In genomic region chr12:102756304-102756703, GRCm38 (mm10) we compare ENCODE assay signal across 8 mouse cellular contexts. TPM values are rescaled to one million over a fixed set of nuclear protein-coding genes. Genes with fewer than 3 reads are reported as not detected.
DNase-seq lines count a peak whose midpoint lies in the region; ATAC-seq lines count a peak whose summit lies in the region.

No protein-coding gene starts in this region.

- no peak overlapping the region for H3K27ac ChIP-seq in hindbrain, embryonic 15.5 days (replicated peaks)
- H3K27ac ChIP-seq in lung, embryonic 16.5 days (ENCODE audit: low read length), result no peak overlapping the region

- peak overlapping the region; percentile 89 for H3K4me3 ChIP-seq in hindbrain, embryonic 15.5 days
- peak overlapping the region; percentile 70 for H3K4me3 ChIP-seq in lung, embryonic 16.5 days (ENCODE audit: low read length)

- H3K9me3 ChIP-seq in hindbrain, embryonic 15.5 days, result no peaks in the 10 kb centered on the region
- H3K9me3 ChIP-seq in lung, embryonic 16.5 days (ENCODE audit: control insufficient read depth, low read length), result no peaks in the 10 kb centered on the region

- no peak for ATAC-seq in hindbrain, embryonic 15.5 days (ENCODE audit: low FRiP score, low read depth)
- no peak for ATAC-seq in lung, embryonic 16.5 days (ENCODE audit: low read depth)

- H3K36me3 ChIP-seq in hindbrain, embryonic 15.5 days, result 0 out of 2 replicates have a peak, but pooled peaks cover 3% of the 10 kb centered on the region
- H3K36me3 ChIP-seq in lung, embryonic 16.5 days (ENCODE audit: control insufficient read depth, insufficient read depth, low read length), result no peaks in the 10 kb centered on the region
- no peaks in the 10 kb centered on the region for H3K36me3 ChIP-seq in splenic B cell, adult 2 months (ENCODE audit: control insufficient read depth, insufficient read depth, low read length, poor library complexity, severe bottlenecking)

- peak overlapping the region; percentile 83 for H3K4me2 ChIP-seq in hindbrain, embryonic 15.5 days
- peak overlapping the region; percentile 73 for H3K4me2 ChIP-seq in lung, embryonic 16.5 days (ENCODE audit: low read depth, low read length)

- no peaks in the 10 kb centered on the region for H3K27me3 ChIP-seq in hindbrain, embryonic 15.5 days
- no peaks in the 10 kb centered on the region for H3K27me3 ChIP-seq in lung, embryonic 16.5 days (ENCODE audit: control insufficient read depth, insufficient read depth, low read depth, low read length)
- no peaks in the 10 kb centered on the region for H3K27me3 ChIP-seq in splenic B cell, adult 2 months (ENCODE audit: control insufficient read depth, insufficient read depth, low read length, poor library complexity, severe bottlenecking)

- peak; percentile 56 for DNase-seq in adrenal gland, postnatal 14 days
- no peak for DNase-seq in adrenal gland, postnatal 25 days
- peak; percentile 67 for DNase-seq in A20 (ENCODE audit: low read depth, low spot score)
- peak; percentile 60 to 68 for DNase-seq in cerebellum, postnatal 10 days
- peak; percentile 69 for DNase-seq in splenic B cell, adult 2 months (ENCODE audit: low read depth, low spot score)
- no peak for DNase-seq in layer of hippocampus, postnatal 25 days (ENCODE audit: extremely low spot score in 1 of 2, low spot score in 1 of 2)

- peaks cover 30% of the 10 kb centered on the region for H3K4me1 ChIP-seq in hindbrain, embryonic 15.5 days (replicated peaks)
- peaks cover 16% of the 10 kb centered on the region for H3K4me1 ChIP-seq in lung, embryonic 16.5 days (replicated peaks; ENCODE audit: control insufficient read depth, insufficient read depth, low read length)

- 81% methylated on average over 7 of the region's 7 CpGs for WGBS in hindbrain, embryonic 15.5 days
- 59% methylated on average over 7 of the region's 7 CpGs for WGBS in lung, embryonic 16.5 days

- peak overlapping the region; percentile 62 for H3K9ac ChIP-seq in hindbrain, embryonic 15.5 days
- no peak overlapping the region for H3K9ac ChIP-seq in lung, embryonic 16.5 days (ENCODE audit: low read length)

RNA-seq across cellular contexts. Expression of gene Gm28051, which starts 1.3 kb away (rescaled TPM):
- total RNA-seq in adrenal gland, postnatal 14 days (2021), result not detected in 2 replicates
- not detected in 2 replicates for total RNA-seq in adrenal gland, postnatal 25 days (2021)
- not detected in 2 replicates for polyA plus RNA-seq in hindbrain, embryonic 15.5 days (2015; fragmentation: Nextera tagmentation; extraction: Ambion mirVana)
- not detected in 2 replicates for polyA plus RNA-seq in lung, embryonic 16.5 days (2015; fragmentation: Nextera tagmentation; extraction: Ambion mirVana)
- not detected for total RNA-seq in layer of hippocampus, postnatal 25 days (2021)

RNA-seq across cellular contexts. Expression of gene Gon7, which starts 1.3 kb away (rescaled TPM):
- 15.6 and 16.9 TPM in 2 replicates for total RNA-seq in adrenal gland, postnatal 14 days (2021)
- total RNA-seq in adrenal gland, postnatal 25 days (2021), result 14.7 and 22.7 TPM in 2 replicates
- polyA plus RNA-seq in hindbrain, embryonic 15.5 days (2015; fragmentation: Nextera tagmentation; extraction: Ambion mirVana), result 42.8 and 45.0 TPM in 2 replicates
- polyA plus RNA-seq in lung, embryonic 16.5 days (2015; fragmentation: Nextera tagmentation; extraction: Ambion mirVana), result 26.4 and 26.9 TPM in 2 replicates
- 10 to 100 TPM; 13.6 to 15.7 TPM for total RNA-seq in layer of hippocampus, postnatal 25 days (2021)

RNA-seq across cellular contexts. Expression of gene Ubr7, which starts 1.5 kb away (rescaled TPM):
- total RNA-seq in adrenal gland, postnatal 14 days (2021), result 32.4 and 36.4 TPM in 2 replicates
- total RNA-seq in adrenal gland, postnatal 25 days (2021), result 34.5 and 36.1 TPM in 2 replicates
- 35.8 and 36.3 TPM in 2 replicates for polyA plus RNA-seq in hindbrain, embryonic 15.5 days (2015; fragmentation: Nextera tagmentation; extraction: Ambion mirVana)
- 40.7 and 41.1 TPM in 2 replicates for polyA plus RNA-seq in lung, embryonic 16.5 days (2015; fragmentation: Nextera tagmentation; extraction: Ambion mirVana)
- total RNA-seq in layer of hippocampus, postnatal 25 days (2021), result 10 to 100 TPM; 31.0 to 33.6 TPM

RNA-seq across cellular contexts. Expression of gene Gm20604, which starts 2.2 kb away (rescaled TPM):
- total RNA-seq in adrenal gland, postnatal 14 days (2021), result 6.6 and 7.0 TPM in 2 replicates
- total RNA-seq in adrenal gland, postnatal 25 days (2021), result 6.3 and 6.4 TPM in 2 replicates
- 44.5 and 46.7 TPM in 2 replicates for polyA plus RNA-seq in hindbrain, embryonic 15.5 days (2015; fragmentation: Nextera tagmentation; extraction: Ambion mirVana)
- polyA plus RNA-seq in lung, embryonic 16.5 days (2015; fragmentation: Nextera tagmentation; extraction: Ambion mirVana), result 22.8 and 26.5 TPM in 2 replicates
- 10 to 100 TPM; 16.3 to 19.3 TPM for total RNA-seq in layer of hippocampus, postnatal 25 days (2021)

RNA-seq across cellular contexts. Expression of gene Tmem251, which starts 12.7 kb away (rescaled TPM):
- total RNA-seq in adrenal gland, postnatal 14 days (2021), result 5.7 TPM in 2 replicates
- 5.5 and 7.6 TPM in 2 replicates for total RNA-seq in adrenal gland, postnatal 25 days (2021)
- polyA plus RNA-seq in hindbrain, embryonic 15.5 days (2015; fragmentation: Nextera tagmentation; extraction: Ambion mirVana), result 10.4 and 11.3 TPM in 2 replicates
- 7.4 and 8.0 TPM in 2 replicates for polyA plus RNA-seq in lung, embryonic 16.5 days (2015; fragmentation: Nextera tagmentation; extraction: Ambion mirVana)
- total RNA-seq in layer of hippocampus, postnatal 25 days (2021), result 1 to 10 TPM; 4.8 to 5.4 TPM

Comparison
In these comparisons a context has a peak if more than half of its experiments do, and no peak if none do; other contexts are left out.
1. DNase-seq: peak in adrenal gland, postnatal 14 days (single experiment), A20 (single experiment), cerebellum, postnatal 10 days (2 of 2) and splenic B cell, adult 2 months (single experiment); none in adrenal gland, postnatal 25 days (single experiment) and layer of hippocampus, postnatal 25 days (0 of 2).